Mouse (Mus musculus): Measurements from ENCODE around the gene Padi1. TPM values are rescaled to one million over a fixed set of nuclear protein-coding genes. Genes with fewer than 3 reads are reported as not detected.

Gene Padi1
- polyA plus RNA-seq, 1 experiment, result 0.13 TPM

- Histone ChIP-seq H3K4me3 (ENCODE audit: extremely low read depth, insufficient read depth, insufficient read length) (no peak overlapping the region), H3K27me3 (ENCODE audit: control insufficient read depth, insufficient read depth, low read length) (no peaks in the 10 kb centered on the region), H3K4me1 (ENCODE audit: control insufficient read depth, insufficient read depth, insufficient read length) (no peaks in the 10 kb centered on the region), H3K27ac (ENCODE audit: insufficient read depth, low read length) (no peak overlapping the region), H3K36me3 (ENCODE audit: control insufficient read depth, insufficient read depth, low read length) (no peaks in the 10 kb centered on the region)
- 94% methylated on average over 8 of the region's 8 CpGs for WGBS
- TF ChIP-seq POLR2A (IDR thresholded peaks at IDR 0.05; ENCODE audit: low read depth, low read length), result no peak
- TF ChIP-seq CTCF (IDR thresholded peaks at IDR 0.05; ENCODE audit: extremely low read depth, insufficient read depth, insufficient read length, insufficient replicate concordance), result no peak
- no peak for DNase-seq (ENCODE audit: low read depth in 1 of 2, low spot score in 2 of 2)
These were observed 35.6 kb upstream of the Padi1 start for GRCm38 (mm10) chr4:140881026-140881670.

- no peak for DNase-seq (ENCODE audit: low read depth in 1 of 2, low spot score in 2 of 2)
These were observed 34.6 kb upstream of the Padi1 start for GRCm38 (mm10) chr4:140880207-140880606.

GRCm38 (mm10) chr4:140879739-140880138 is 34.2 kb upstream of the Padi1 start:
- no peak overlapping the region for H3K4me3 ChIP-seq (ENCODE audit: extremely low read depth, insufficient read depth, insufficient read length)
- DNase-seq (ENCODE audit: low read depth in 1 of 2, low spot score in 2 of 2), result no peak
- no peaks in the 10 kb centered on the region for H3K36me3 ChIP-seq (ENCODE audit: control insufficient read depth, insufficient read depth, low read length)
- H3K4me1 ChIP-seq (ENCODE audit: control insufficient read depth, insufficient read depth, insufficient read length), result no peaks in the 10 kb centered on the region
- H3K27ac ChIP-seq (ENCODE audit: insufficient read depth, low read length), result no peak overlapping the region
- WGBS, result 58% methylated on average over 4 of the region's 4 CpGs
- H3K27me3 ChIP-seq (ENCODE audit: control insufficient read depth, insufficient read depth, low read length), result no peaks in the 10 kb centered on the region
- TF ChIP-seq POLR2A (IDR thresholded peaks at IDR 0.05; ENCODE audit: low read depth, low read length) (no peak), CTCF (IDR thresholded peaks at IDR 0.05; ENCODE audit: extremely low read depth, insufficient read depth, insufficient read length, insufficient replicate concordance) (no peak)

More at GRCm38 (mm10) chr4:140880207-140880606, 34.6 kb upstream of the Padi1 start:
- Histone ChIP-seq H3K36me3 (ENCODE audit: control insufficient read depth, insufficient read depth, low read length) (no peaks in the 10 kb centered on the region), H3K4me3 (ENCODE audit: extremely low read depth, insufficient read depth, insufficient read length) (no peak overlapping the region), H3K27ac (ENCODE audit: insufficient read depth, low read length) (no peak overlapping the region), H3K4me1 (ENCODE audit: control insufficient read depth, insufficient read depth, insufficient read length) (no peaks in the 10 kb centered on the region), H3K27me3 (ENCODE audit: control insufficient read depth, insufficient read depth, low read length) (no peaks in the 10 kb centered on the region)
- WGBS, result 90% methylated on average over 3 of the region's 3 CpGs
- TF ChIP-seq CTCF (IDR thresholded peaks at IDR 0.05; ENCODE audit: extremely low read depth, insufficient read depth, insufficient read length, insufficient replicate concordance) (no peak), POLR2A (IDR thresholded peaks at IDR 0.05; ENCODE audit: low read depth, low read length) (no peak)

GRCm38 (mm10) chr4:140879116-140879515 is 33.5 kb upstream of the Padi1 start:
- no peaks in the 10 kb centered on the region for H3K4me1 ChIP-seq (ENCODE audit: control insufficient read depth, insufficient read depth, insufficient read length)
- TF ChIP-seq POLR2A (IDR thresholded peaks at IDR 0.05; ENCODE audit: low read depth, low read length), result no peak
- no peak for TF ChIP-seq CTCF (IDR thresholded peaks at IDR 0.05; ENCODE audit: extremely low read depth, insufficient read depth, insufficient read length, insufficient replicate concordance)
- H3K4me3 ChIP-seq (ENCODE audit: extremely low read depth, insufficient read depth, insufficient read length), result no peak overlapping the region
- DNase-seq (ENCODE audit: low read depth in 1 of 2, low spot score in 2 of 2), result no peak
- H3K27me3 ChIP-seq (ENCODE audit: control insufficient read depth, insufficient read depth, low read length), result no peaks in the 10 kb centered on the region
- WGBS, result 86% methylated on average over 6 of the region's 6 CpGs
- H3K36me3 ChIP-seq (ENCODE audit: control insufficient read depth, insufficient read depth, low read length), result no peaks in the 10 kb centered on the region
- no peak overlapping the region for H3K27ac ChIP-seq (ENCODE audit: insufficient read depth, low read length)

- H3K36me3 ChIP-seq (ENCODE audit: control insufficient read depth, insufficient read depth, low read length), result no peaks in the 10 kb centered on the region
- TF ChIP-seq POLR2A (IDR thresholded peaks at IDR 0.05; ENCODE audit: low read depth, low read length), result no peak
- TF ChIP-seq CTCF (IDR thresholded peaks at IDR 0.05; ENCODE audit: extremely low read depth, insufficient read depth, insufficient read length, insufficient replicate concordance), result no peak
- H3K27me3 ChIP-seq (ENCODE audit: control insufficient read depth, insufficient read depth, low read length), result no peaks in the 10 kb centered on the region
- H3K4me1 ChIP-seq (ENCODE audit: control insufficient read depth, insufficient read depth, insufficient read length), result no peaks in the 10 kb centered on the region
- 95% methylated on average over 9 of the region's 9 CpGs for WGBS
- no peak overlapping the region for H3K4me3 ChIP-seq (ENCODE audit: extremely low read depth, insufficient read depth, insufficient read length)
- no peak overlapping the region for H3K27ac ChIP-seq (ENCODE audit: insufficient read depth, low read length)
- DNase-seq (ENCODE audit: low read depth in 1 of 2, low spot score in 2 of 2), result peak in 1 of 2 experiments; percentile 1
These were observed 33.1 kb upstream of the Padi1 start for GRCm38 (mm10) chr4:140878655-140879054.

- TF ChIP-seq CTCF (IDR thresholded peaks at IDR 0.05; ENCODE audit: extremely low read depth, insufficient read depth, insufficient read length, insufficient replicate concordance), result no peak
- TF ChIP-seq POLR2A (IDR thresholded peaks at IDR 0.05; ENCODE audit: low read depth, low read length), result no peak
- no peak overlapping the region for H3K27ac ChIP-seq (ENCODE audit: insufficient read depth, low read length)
- H3K4me1 ChIP-seq (ENCODE audit: control insufficient read depth, insufficient read depth, insufficient read length), result no peaks in the 10 kb centered on the region
- H3K36me3 ChIP-seq (ENCODE audit: control insufficient read depth, insufficient read depth, low read length), result no peaks in the 10 kb centered on the region
- DNase-seq (ENCODE audit: low read depth in 1 of 2, low spot score in 2 of 2), result peak in 1 of 2 experiments; percentile 2
- 57% methylated on average over 9 of the region's 9 CpGs for WGBS
- H3K4me3 ChIP-seq (ENCODE audit: extremely low read depth, insufficient read depth, insufficient read length), result no peak overlapping the region
- no peaks in the 10 kb centered on the region for H3K27me3 ChIP-seq (ENCODE audit: control insufficient read depth, insufficient read depth, low read length)
These were observed 31.9 kb upstream of the Padi1 start for GRCm38 (mm10) chr4:140877441-140877840.

GRCm38 (mm10) chr4:140876681-140877080 is 31.1 kb upstream of the Padi1 start:
- no peaks in the 10 kb centered on the region for H3K4me1 ChIP-seq (ENCODE audit: control insufficient read depth, insufficient read depth, insufficient read length)
- no peak overlapping the region for H3K27ac ChIP-seq (ENCODE audit: insufficient read depth, low read length)
- WGBS, result 78% methylated on average over 6 of the region's 6 CpGs
- H3K4me3 ChIP-seq (ENCODE audit: extremely low read depth, insufficient read depth, insufficient read length), result no peak overlapping the region
- TF ChIP-seq CTCF (IDR thresholded peaks at IDR 0.05; ENCODE audit: extremely low read depth, insufficient read depth, insufficient read length, insufficient replicate concordance) (no peak), POLR2A (IDR thresholded peaks at IDR 0.05; ENCODE audit: low read depth, low read length) (no peak)
- no peaks in the 10 kb centered on the region for H3K36me3 ChIP-seq (ENCODE audit: control insufficient read depth, insufficient read depth, low read length)
- H3K27me3 ChIP-seq (ENCODE audit: control insufficient read depth, insufficient read depth, low read length), result no peaks in the 10 kb centered on the region
- DNase-seq (ENCODE audit: low read depth in 1 of 2, low spot score in 2 of 2), result peak in 1 of 2 experiments; percentile 1

Measured in spleen, adult 2 months (tissue).